Mouse (Mus musculus) T-helper 2 cell (primary cell): ENCODE measurements around the gene Lca5l.
"Not testable (repeated sequence)": the region's sequence is repeated elsewhere in the genome, so short reads cannot be mapped to it uniquely, and the experiment has no call there.

Experiments used
- in situ Hi-C: fragments of 300-600 bp; cut with MboI, MseI; formaldehyde crosslinking; loops from one replicate; pipeline ENCODE4 v1.15.1; 2025; ENCODE audit warnings: high pct_unique_total_duplicates

Gene Lca5l

DNA sequence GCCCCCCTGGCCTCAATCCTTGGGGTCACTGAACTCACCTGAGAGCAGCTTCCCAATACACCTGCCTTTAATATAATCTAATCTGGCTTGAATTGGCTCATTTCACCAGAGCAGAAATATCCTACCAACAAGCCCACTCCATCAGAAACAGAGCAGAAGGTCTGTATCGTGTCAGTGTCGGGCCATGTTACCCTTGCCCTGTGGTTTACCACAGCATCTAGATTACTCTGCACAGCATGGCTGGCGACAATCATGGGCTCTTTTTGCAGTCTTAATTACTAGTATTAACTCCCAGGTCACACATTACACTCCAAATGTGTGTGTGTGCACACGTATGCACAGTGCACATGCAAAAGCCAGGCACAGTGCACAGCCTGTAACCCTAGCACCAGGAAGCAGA lies 23.2 kb downstream of the Lca5l start:
- in situ Hi-C loops: no loop called here

DNA sequence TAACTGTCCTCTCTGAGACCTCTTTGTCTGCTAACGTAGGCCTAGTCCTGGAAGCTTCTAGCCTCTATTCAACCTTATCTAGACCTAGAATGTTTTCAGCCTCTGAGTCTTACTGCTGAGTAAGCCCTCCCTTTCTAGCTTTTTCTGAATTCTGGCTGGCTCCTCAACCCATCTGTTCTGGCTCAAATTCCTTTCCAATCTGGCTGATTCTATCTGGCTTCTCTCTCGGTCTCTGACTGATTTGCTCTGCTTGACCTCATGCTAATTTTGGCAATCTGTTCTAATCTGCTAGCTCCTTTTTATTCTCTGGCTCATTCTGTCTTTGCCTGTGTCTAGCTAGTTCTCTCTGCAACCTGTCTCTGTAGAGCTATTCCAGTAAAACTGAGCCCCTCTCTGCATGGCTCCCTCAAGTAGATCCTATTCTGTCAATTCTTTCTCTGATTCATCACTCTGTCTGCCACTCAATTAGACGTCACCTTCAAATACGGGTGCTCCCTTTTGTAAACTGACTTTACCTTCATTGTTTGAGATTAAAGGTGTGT lies 26.3 kb downstream of the Lca5l start:
- in situ Hi-C loops: no loop called here

DNA sequence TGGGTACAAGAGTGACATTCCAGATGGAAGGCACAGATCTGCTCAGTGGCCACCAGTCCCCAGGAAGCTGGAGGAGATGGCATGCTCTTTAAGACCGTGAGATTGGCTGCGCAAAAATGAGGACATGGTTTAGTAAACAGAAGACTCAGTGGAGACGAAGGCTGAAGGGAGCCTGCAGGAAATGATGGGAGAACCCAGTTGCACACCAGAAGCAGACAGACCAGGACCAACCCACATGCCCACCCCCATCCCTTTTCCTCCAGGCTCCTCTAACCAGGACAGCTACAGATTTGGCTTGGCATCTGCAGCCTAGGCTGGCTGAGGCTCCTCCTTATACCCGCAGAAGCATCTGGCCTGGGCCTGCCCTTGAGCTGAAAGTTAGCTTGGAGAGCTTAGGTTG lies 30.7 kb downstream of the Lca5l start:
- in situ Hi-C loops: no loop called here

DNA sequence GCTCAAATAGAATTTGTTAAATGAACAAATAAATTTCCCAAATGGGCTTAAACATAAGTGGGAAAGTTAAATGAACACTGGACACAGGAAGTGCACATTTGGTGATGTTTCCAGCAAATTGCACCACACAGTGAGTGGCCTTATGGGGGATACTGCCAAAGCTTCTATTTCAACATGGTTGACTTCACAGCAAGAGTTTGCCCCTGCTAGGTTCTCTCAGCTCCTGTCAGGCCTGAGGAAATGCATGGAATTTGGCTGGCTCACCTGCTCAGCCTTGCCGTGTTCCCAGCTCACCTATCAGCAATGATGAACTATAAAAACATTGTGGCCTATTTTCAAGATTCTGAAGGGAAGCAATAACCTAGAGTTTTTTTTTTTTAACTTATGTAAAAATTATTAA lies 31.1 kb downstream of the Lca5l start:
- in situ Hi-C loops: no loop called here

DNA sequence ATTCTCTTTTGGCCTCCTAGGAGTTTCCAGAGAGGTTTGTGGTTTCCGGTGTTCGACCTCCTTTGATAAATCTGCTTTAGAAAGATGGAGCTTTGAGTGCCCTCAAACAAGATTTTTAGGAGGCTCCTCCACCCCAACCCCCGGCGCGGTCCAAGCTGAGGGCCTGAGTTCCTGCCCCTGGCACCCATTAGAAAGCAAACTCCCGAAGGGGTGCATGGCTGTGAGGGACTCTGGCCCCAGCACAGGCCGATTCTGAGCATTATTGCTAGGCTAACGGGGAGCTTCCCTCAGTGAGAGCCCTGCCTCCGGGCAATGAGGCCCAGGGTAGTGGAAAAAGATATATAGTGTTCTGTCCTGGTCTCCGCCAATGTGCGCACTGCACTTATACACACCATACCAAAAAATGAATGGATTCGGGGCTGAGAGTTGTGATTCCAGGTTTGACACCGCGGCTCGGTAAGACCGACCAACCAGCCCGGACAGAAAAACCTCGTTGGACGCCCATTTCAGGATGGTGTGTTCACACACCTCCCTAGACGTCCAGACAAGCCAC lies 32.2 kb downstream of the Lca5l start:
- in situ Hi-C loops: no loop called here

DNA sequence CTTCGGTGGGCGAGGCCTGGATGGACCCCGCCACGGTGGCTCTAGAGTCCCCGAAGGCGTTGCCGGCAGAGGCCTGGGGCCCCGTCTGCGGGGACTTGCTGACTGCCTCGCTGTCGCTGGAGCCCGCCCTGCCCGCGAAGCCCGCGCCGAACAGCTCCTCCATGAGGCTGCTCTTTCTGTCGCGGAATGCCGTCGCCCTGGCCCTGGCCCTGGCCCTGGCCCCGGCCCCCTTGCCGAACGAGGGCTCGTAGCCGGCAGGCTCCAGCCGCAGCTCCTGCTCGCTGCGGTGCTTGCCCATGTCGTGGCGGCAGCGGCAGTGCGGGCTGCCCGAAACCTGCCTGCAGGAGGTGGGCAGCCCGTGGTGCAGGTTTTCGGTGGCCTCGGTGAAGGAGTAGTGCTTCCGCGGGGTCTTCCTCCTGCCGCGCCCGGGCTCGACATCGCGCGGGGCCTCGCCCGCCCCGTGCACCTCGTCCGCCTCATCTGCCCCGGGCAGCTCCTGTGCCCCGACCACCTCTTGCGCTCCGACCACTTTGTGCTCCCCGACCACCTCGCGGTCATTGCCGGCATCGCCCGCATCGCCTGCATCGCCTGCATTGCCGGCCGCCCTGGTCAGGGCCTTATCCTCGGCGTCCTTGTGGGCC lies 32.9 kb downstream of the Lca5l start:
- in situ Hi-C loops: no loop called here

DNA sequence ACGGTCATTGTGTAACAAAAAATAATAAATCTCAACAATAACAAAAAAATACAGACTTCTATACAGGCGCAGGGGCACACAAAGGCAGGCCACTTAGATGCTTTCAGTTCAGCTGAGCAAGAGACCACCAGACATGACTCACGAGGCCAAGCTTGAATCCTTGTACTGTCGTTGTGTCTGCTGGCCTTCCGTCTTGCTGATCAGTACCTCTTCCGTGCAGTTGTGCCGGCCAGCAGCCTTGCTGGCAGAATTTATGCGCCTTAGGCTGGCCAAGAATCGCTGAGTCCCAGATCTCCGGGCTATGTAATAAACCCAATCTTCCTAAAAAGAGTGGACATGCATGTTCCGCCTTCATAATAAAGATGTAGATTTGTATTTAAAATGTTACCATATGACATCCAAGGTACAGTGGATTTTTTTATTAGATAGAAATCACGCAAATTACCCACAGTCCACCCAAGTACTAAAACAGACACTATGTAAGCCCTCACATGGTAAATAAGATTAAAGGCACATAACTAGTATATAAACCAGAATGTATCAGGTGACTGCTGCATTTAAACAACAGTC lies 33.5 kb downstream of the Lca5l start:
- in situ Hi-C loops: no loop called here

DNA sequence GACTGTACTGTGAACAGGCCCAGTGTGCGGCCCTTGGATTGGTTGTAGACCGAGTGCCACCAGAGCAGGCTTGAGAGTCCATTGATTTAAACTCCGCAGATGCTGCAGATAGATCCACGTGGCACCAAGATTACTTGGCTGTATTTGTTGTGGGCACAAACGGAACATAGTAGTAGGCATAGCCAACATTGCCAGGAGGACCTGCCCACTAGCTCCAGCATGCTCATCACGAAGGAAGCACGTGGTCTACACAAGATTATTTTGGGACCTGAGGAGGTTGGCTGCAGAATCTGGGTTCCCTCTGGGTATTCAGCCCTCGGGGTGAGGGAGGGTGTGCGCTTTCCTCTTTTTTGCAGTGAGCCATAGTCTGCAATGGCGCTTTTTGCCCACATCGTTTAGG lies 34.9 kb downstream of the Lca5l start:
- in situ Hi-C loops: no loop called here

DNA sequence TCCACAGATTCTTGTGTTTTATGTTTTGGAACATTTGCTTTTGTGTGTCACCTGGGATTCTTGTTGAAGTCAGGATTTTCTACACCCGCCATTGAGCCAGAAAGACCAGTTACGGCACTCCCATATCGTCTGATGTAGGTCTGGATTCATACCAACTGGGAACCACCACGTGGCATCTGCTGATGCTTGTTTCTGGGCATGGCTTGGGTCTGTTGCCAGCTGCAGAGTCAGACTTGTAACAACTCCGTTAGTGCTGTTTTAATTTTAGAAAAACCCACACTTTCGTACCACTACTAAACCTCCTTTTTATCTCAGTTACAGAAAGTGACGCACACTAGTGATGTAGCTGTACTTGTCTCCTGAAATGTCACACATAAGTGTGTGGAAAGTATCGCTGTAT lies 36.1 kb downstream of the Lca5l start:
- in situ Hi-C loops: no loop called here

DNA sequence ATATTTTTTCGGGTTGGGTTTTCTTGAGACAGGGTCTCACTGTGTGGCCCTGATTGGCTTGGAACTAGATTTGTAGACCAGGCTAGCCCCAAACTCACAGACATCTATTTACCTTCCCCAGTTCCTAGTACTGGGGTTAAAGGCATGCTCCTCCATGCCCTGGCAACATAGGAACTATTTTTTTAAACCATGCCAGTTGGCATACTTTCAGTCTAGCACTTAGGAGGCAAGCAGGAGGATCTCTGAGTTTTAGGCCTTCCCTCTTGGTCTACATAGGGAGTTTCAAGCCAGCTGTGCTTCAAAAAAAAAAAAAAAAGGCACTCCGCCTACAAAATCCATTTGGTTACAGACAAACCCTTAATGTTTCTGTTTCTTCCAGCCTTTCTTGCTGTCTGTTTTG lies 37.6 kb downstream of the Lca5l start:
- in situ Hi-C loops: no loop called here

DNA sequence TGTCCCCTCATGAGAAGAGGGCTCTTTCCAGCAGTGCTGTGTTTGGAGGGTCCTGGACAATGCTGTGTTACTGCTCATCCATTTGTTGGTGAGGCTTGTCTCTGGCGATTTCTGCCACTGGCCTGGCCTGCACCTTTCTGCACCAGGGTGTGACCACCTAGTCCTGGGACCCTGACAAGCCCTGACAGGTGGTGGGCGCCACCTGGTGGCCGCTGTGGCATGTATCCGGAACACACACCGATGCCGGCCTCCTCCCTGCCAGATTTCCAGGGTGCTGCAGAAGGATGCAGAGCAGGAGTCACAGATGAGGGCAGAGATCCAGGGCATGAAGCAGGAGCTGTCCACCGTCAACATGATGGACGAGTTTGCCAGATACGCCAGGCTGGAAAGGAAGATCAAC lies 40.5 kb downstream of the Lca5l start:
- in situ Hi-C loops: no loop called here

DNA sequence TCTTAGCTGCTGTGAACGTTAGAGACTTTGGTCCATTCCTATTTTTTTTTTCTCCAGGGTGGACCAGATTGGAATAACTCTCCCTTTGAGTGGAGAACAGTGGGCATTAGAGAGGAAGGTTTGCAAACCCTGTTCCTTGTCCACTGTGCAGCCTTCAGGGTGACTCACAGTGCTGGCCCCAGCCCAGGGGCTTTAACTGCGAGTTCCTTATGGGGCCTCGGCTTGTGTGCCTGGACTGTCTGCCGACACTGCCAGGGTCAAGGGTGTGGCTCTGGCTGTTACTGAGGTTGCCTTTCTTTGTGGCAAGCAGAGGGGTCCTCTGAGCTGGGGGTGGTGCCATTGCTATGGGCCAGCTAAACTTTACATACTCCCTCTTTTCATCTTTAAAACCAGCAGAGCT lies 41.1 kb downstream of the Lca5l start:
- in situ Hi-C loops: no loop called here

DNA sequence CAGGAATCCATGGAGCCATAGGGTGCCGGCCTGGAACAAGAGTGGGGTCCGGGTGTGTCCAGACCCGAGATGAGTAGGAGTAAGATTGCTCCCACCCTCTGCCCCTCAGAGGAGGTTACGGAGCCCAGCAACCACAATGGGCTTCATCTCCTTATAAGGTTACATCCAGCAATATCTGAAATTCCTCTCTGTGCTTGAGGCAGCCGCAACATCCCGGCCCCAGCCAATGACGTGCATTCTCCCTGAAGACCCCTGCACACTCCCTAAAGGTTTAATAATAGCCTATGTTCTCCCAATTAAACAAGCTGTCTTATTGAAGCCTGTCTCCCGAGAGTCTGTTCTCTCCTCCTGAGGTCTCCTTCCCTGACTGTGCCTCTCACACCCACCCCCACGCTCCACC lies 42.8 kb downstream of the Lca5l start:
- in situ Hi-C loops: no loop called here

DNA sequence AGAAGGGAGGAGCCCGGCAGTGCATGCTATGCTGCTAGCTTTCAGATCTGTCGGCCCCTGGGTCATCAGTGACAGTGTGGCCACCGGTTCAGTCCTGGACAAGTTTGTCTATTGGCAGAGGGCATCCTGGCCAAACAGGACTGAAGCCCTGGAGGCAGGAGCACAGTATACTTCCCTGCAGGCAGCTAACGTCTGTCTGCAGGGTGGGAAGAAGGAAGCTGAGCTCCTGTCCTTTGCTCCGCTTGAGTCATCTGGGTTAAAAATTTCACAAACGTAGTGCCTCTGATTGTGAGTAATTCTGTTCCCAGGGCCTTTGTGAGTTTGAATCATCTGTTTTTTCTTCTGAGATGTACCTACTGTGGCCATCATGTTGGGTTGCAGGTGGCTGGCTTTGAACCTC lies 43.2 kb downstream of the Lca5l start:
- in situ Hi-C loops: no loop called here

DNA sequence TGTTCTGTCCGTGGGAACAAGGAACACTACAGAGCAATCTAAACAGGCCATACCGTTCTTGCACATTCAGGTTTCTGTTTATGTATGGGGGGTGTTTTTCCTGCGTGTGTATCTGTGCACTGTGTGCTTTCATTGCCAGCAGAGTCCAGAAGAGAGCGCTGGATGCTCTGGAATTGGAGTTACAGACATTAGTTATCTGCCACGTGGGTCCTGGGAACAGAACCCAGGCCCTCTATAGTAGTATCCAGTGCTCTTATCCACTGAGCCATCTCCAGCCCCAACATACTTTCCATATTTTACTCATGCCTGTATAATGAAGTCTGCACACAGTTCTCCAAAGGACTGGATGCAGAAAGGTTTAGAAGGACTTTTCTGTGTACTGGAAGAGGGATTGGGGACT lies 46.3 kb downstream of the Lca5l start:
- in situ Hi-C loops: no loop called here

DNA sequence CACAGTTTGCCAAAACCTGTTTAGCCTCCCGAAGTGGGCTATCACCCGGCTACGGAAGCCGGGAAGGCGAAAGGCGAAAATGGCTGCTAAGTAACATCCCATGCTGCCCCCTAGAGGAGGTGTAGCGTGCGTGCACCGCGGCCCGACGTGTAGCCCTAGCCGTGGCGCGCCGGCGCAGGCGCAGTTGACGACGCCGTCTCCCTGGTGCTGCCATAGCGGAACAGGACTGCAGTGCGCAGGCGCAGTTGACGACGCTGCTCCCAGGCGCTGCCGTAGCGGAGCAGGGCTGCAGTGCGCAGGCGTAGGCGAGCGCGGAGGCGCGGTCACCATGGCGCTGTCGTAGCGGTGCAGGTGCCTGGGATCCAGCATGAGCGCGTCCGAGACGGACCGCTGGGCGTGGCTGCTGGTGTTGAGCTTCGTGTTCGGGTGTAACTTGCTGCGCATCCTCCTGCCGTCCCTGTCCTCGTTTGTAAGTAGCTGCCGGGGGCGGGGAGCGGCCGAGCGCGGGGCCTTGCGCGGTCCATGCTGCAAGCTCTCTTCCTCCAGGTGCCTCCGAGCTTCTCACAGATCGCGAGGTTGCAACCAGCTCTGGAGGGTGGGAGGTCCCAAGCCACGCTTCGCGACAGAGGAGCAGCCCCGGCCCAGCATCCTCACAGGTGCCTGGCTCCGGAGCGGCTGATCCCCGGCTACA lies 46.8 kb downstream of the Lca5l start, which contains the start of gene Wrb:
TSS of gene Wrb (plus strand) at position 298 of the 691 bp plus-strand sequence.
- in situ Hi-C loops: no loop called here

DNA sequence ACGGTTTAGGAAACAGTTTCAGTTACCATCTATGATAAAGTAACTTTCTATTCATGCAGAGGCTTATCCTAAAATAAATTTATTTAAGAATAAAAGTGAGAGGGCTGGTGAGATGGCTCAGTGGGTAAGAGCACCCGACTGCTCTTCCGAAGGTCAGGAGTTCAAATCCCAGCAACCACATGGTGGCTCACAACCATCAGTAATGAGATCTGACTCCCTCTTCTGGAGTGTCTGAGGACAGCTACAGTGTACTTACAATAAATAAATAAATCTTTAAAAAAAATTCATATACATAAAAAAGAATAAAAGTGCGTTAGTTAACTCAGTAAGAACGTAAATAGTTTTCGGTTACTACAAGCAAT lies 47.3 kb downstream of the Lca5l start:
- in situ Hi-C loops: not testable (repeated sequence)

DNA sequence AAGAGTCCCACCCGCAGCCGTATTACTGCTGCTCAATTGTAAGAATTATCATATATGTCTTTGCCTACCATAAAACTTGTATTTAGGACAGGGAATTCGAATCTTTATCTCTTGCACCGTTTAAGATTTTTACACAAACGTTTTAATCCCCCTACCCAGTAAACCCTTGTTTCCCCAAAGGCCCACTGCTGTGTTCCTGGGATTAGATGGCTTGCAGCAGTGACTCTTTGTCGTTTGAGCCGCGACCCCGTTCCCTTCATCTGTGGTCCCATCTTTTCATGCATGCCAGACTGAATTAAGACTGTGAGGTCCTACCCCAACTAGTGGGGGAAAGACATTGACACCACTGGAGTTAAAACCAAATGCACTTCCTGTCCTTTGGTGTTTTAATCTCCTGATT lies 63.6 kb downstream of the Lca5l start:
- in situ Hi-C loops: no loop called here

DNA sequence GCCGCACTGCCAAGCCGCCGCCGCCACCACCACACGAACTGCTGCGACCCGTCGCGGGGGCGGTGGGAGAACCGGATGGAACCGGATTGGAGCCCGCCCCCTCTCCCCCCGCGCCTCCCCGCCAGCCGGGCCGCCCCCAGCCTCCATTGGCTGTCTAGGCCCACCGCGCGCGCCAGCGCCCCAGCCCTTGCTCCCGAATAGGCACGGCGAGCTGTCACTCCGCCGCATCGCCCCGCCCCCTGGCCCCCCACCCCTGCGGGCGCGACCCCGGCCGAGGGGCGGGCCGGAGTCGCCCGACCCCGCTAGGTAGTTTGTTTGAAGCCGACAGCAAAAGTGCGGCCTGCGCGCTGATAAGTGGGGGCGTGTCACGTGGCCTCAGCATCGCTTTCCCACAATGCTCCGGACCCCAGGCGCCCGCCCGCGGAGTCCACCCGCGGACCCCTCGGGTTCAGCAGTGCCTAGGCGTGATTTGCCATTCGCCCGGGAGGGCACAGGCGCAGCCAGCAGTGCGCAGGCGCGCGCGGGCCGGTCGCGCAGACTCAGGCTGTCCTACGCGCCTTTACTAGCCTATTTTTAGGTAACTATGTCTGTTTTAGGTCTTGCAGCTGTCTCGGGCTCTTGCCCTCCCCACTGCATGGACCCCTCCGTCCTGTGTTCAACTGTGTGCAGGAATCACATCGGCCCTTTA lies 64.3 kb downstream of the Lca5l start, which contains the start of gene Hmgn1:
TSS of gene Hmgn1 (minus strand) at position 73 of the 688 bp plus-strand sequence.
- in situ Hi-C loops: no loop called here

DNA sequence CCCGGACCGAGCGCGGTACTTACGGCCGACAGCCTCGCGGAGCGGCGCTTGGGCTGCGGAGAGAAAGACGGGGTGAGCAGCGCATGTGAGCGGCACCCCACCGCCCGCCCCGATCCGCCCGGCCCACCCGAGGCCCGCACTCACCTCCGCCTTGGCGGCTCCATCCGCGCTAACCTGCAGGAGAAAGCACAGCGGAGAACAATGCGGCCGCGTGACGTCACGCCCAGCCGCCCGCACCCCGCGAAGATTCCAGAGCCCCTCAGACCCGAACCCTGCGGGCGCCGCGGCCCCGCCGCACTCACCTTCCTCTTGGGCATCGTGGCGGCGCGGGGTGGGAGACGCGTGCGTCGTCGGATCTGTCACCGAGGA lies 64.8 kb downstream of the Lca5l start:
- in situ Hi-C loops: no loop called here

DNA sequence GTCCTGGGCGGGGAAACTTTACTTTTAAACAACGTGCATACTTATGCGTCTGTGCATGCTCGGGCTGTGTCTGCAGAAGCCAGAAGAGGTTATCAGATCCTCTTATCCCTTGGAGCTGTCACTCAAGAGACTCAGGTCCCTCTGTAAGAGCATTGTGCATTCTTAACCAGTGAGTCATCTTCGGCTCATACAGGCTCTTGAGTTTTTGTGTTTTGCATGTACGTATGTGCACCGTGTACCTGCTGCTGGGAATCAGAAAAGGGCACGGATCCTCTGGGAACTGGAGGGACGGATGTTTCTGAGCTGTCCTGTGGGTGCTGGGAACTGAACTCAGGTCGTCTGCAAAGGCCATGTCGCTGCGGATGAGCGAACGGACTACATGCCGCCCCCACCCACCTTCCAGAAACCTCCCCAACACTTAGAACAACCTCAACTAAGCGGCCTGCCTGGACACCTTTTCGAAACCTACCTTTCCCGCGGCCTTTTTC lies 65.3 kb downstream of the Lca5l start:
- in situ Hi-C loops: no loop called here

DNA sequence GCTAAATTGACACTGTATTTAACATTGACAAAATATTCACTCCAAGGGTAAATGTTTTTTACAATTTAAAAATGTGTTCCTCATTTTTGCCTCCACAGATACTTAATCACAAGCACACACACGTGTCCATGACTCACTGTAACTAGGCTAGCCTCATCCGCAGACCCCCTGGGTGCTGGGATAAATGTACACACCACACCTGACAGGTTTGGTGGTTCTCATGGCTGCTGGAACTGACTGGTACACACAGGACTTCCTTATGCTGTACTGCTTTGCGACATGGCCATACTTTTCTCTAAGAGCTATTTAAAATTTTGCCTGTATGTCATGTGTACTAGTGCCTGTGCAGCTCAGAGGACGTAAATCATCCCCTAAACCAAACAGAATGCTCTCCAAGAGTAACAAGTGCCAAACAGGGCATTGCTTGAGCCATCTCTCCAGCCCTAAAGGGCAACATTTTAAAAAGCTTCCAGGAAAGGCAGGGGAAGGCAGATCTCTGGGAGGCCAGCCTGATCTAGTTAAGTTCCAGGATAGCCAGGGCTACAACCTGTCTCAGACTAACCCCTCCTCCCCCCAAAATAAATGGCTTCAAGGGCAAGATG lies 71.9 kb downstream of the Lca5l start:
- in situ Hi-C loops: no loop called here
